Mouse (Mus musculus): ENCODE measurements around the gene Cyb5r1.

DNA sequence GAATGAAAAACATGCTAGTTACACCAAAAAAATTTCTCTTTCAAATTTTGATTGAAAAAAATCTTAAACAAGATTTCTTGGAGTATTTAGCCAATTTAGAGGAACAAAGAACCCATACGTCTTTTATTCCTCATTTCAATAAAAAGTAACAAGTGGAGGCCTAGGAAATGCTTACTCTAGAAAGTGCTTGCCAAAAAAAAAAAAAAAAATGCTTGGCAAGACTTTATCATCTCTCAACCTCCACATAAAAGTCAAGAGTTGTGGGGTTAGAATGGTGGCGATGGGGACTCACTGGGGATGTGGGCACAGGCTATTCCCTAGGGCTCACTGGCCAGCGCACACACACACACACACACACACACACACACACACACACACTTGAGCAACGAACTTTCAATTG lies 42.2 kb upstream of the Cyb5r1 start:
- TF ChIP-seq CTCF (conservative IDR thresholded peaks at IDR 0.05; ENCODE audit: insufficient read depth, insufficient read length, low read depth, low read length) (no peak), POLR2A (IDR thresholded peaks at IDR 0.05; ENCODE audit: low read depth, low read length) (no peak)
